Mouse (Mus musculus): ENCODE data around the gene Caap1. TPM values are rescaled to one million over a fixed set of nuclear protein-coding genes. Genes with fewer than 3 reads are reported as not detected.

Caap1 gene
- polyA plus RNA-seq, 1 experiment, result 3.7 TPM

GRCm38 (mm10) chr4:94564297-94564696 lies 7.7 kb upstream of the Caap1 start:
- TF ChIP-seq FLI1 (IDR thresholded peaks at IDR 0.05; ENCODE audit: low read length) (no peak), GATA1 (IDR thresholded peaks at IDR 0.05; ENCODE audit: borderline replicate concordance, low read length) (no peak)
- peaks cover 24% of the 10 kb centered on the region for H3K36me3 ChIP-seq (replicated peaks; ENCODE audit: low read length)
- H3K4me1 ChIP-seq, result peaks cover 9% of the 10 kb centered on the region; the same call in 1 of the 2 replicates
- H3K9me3 ChIP-seq, result no peaks in the 10 kb centered on the region
- no peaks in the 10 kb centered on the region for H3K27me3 ChIP-seq (replicated peaks)
- no peak overlapping the region for H3K4me3 ChIP-seq (replicated peaks)

GRCm38 (mm10) chr4:94561954-94562648 lies 5.5 kb upstream of the Caap1 start:
- no peak overlapping the region for H3K4me3 ChIP-seq (replicated peaks)
- no peaks in the 10 kb centered on the region for H3K27me3 ChIP-seq (replicated peaks)
- TF ChIP-seq GATA1 (IDR thresholded peaks at IDR 0.05; ENCODE audit: borderline replicate concordance, low read length) (no peak), FLI1 (IDR thresholded peaks at IDR 0.05; ENCODE audit: low read length) (no peak)
- no peaks in the 10 kb centered on the region for H3K9me3 ChIP-seq
- H3K36me3 ChIP-seq (replicated peaks; ENCODE audit: low read length), result peaks cover 7% of the 10 kb centered on the region
- peaks cover 13% of the 10 kb centered on the region for H3K4me1 ChIP-seq

- Histone ChIP-seq H3K27me3 (replicated peaks) (no peaks in the 10 kb centered on the region), H3K9me3 (no peaks in the 10 kb centered on the region), H3K4me3 (replicated peaks) (no peak overlapping the region), H3K36me3 (replicated peaks; ENCODE audit: low read length) (no peaks in the 10 kb centered on the region), H3K4me1 (peaks cover 18% of the 10 kb centered on the region)
- TF ChIP-seq FLI1 (IDR thresholded peaks at IDR 0.05; ENCODE audit: low read length) (no peak), GATA1 (IDR thresholded peaks at IDR 0.05; ENCODE audit: borderline replicate concordance, low read length) (no peak)
These were observed 3.7 kb upstream of the Caap1 start for GRCm38 (mm10) chr4:94560316-94560715.

- Histone ChIP-seq H3K4me1 (peaks cover 18% of the 10 kb centered on the region), H3K9me3 (no peaks in the 10 kb centered on the region), H3K4me3 (replicated peaks) (no peak overlapping the region), H3K36me3 (replicated peaks; ENCODE audit: low read length) (no peaks in the 10 kb centered on the region), H3K27me3 (replicated peaks) (no peaks in the 10 kb centered on the region)
- no peak for TF ChIP-seq FLI1 (IDR thresholded peaks at IDR 0.05; ENCODE audit: low read length)
- TF ChIP-seq GATA1 (IDR thresholded peaks at IDR 0.05; ENCODE audit: borderline replicate concordance, low read length), result no peak
These were observed 2.7 kb upstream of the Caap1 start for GRCm38 (mm10) chr4:94559266-94559665.

- Histone ChIP-seq H3K36me3 (replicated peaks; ENCODE audit: low read length) (no peaks in the 10 kb centered on the region), H3K27me3 (replicated peaks) (no peaks in the 10 kb centered on the region), H3K9me3 (no peaks in the 10 kb centered on the region), H3K4me3 (replicated peaks) (peak overlapping the region; percentile 98), H3K4me1 (peaks cover 20% of the 10 kb centered on the region)
- TF ChIP-seq FLI1 (IDR thresholded peaks at IDR 0.05; ENCODE audit: low read length), result no peak
- no peak for TF ChIP-seq GATA1 (IDR thresholded peaks at IDR 0.05; ENCODE audit: borderline replicate concordance, low read length)
These were observed 549 bp upstream of the Caap1 start for GRCm38 (mm10) chr4:94557145-94557544.

GRCm38 (mm10) chr4:94554955-94555494 lies 1.6 kb downstream of the Caap1 start:
- peak overlapping the region; percentile 98 for H3K4me3 ChIP-seq (replicated peaks)
- H3K4me1 ChIP-seq, result peaks cover 20% of the 10 kb centered on the region
- H3K36me3 ChIP-seq (replicated peaks; ENCODE audit: low read length), result peaks cover 11% of the 10 kb centered on the region
- no peak for TF ChIP-seq GATA1 (IDR thresholded peaks at IDR 0.05; ENCODE audit: borderline replicate concordance, low read length)
- TF ChIP-seq FLI1 (IDR thresholded peaks at IDR 0.05; ENCODE audit: low read length), result no peak
- H3K9me3 ChIP-seq, result no peaks in the 10 kb centered on the region
- no peaks in the 10 kb centered on the region for H3K27me3 ChIP-seq (replicated peaks)

GRCm38 (mm10) chr4:94544321-94544720 lies 12.3 kb downstream of the Caap1 start:
- H3K4me1 ChIP-seq, result no peaks in the 10 kb centered on the region; the same call in none of the 2 replicates
- TF ChIP-seq GATA1 (IDR thresholded peaks at IDR 0.05; ENCODE audit: borderline replicate concordance, low read length), result no peak
- no peak for TF ChIP-seq FLI1 (IDR thresholded peaks at IDR 0.05; ENCODE audit: low read length)
- no peak overlapping the region for H3K4me3 ChIP-seq (replicated peaks)
- peaks cover 79% of the 10 kb centered on the region for H3K36me3 ChIP-seq (replicated peaks; ENCODE audit: low read length)
- no peaks in the 10 kb centered on the region for H3K27me3 ChIP-seq (replicated peaks)
- no peaks in the 10 kb centered on the region for H3K9me3 ChIP-seq

- no peaks in the 10 kb centered on the region for H3K27me3 ChIP-seq (replicated peaks)
- H3K36me3 ChIP-seq (replicated peaks; ENCODE audit: low read length), result peaks cover 82% of the 10 kb centered on the region
- no peak overlapping the region for H3K4me3 ChIP-seq (replicated peaks)
- H3K4me1 ChIP-seq, result peaks cover 12% of the 10 kb centered on the region
- H3K9me3 ChIP-seq, result no peaks in the 10 kb centered on the region
- TF ChIP-seq FLI1 (IDR thresholded peaks at IDR 0.05; ENCODE audit: low read length) (no peak), GATA1 (IDR thresholded peaks at IDR 0.05; ENCODE audit: borderline replicate concordance, low read length) (no peak)
These were observed 13.6 kb downstream of the Caap1 start for GRCm38 (mm10) chr4:94543041-94543440.

GRCm38 (mm10) chr4:94533205-94533604 lies 23.4 kb downstream of the Caap1 start:
- no peak overlapping the region for H3K4me3 ChIP-seq (replicated peaks)
- no peak for TF ChIP-seq GATA1 (IDR thresholded peaks at IDR 0.05; ENCODE audit: borderline replicate concordance, low read length)
- TF ChIP-seq FLI1 (IDR thresholded peaks at IDR 0.05; ENCODE audit: low read length), result no peak
- H3K36me3 ChIP-seq (replicated peaks; ENCODE audit: low read length), result peaks cover 48% of the 10 kb centered on the region
- H3K4me1 ChIP-seq, result peaks cover 8% of the 10 kb centered on the region
- no peaks in the 10 kb centered on the region for H3K27me3 ChIP-seq (replicated peaks)
- no peaks in the 10 kb centered on the region for H3K9me3 ChIP-seq

- Histone ChIP-seq H3K4me3 (replicated peaks) (no peak overlapping the region), H3K27me3 (replicated peaks) (no peaks in the 10 kb centered on the region), H3K4me1 (peaks cover 14% of the 10 kb centered on the region), H3K36me3 (replicated peaks; ENCODE audit: low read length) (peaks cover 23% of the 10 kb centered on the region), H3K9me3 (no peaks in the 10 kb centered on the region)
- TF ChIP-seq GATA1 (IDR thresholded peaks at IDR 0.05; ENCODE audit: borderline replicate concordance, low read length), result no peak
- TF ChIP-seq FLI1 (IDR thresholded peaks at IDR 0.05; ENCODE audit: low read length), result no peak
These were observed 27.1 kb downstream of the Caap1 start for GRCm38 (mm10) chr4:94529448-94529847.

All from megakaryocyte, embryonic 14.5 days (primary cell).